Mouse (Mus musculus) liver, postnatal 0 days (tissue): ENCODE results near the gene 1700018F24Rik.

Experiments
- CTCF ChIP-seq: sonication (generic); IDR thresholded peaks from 2 replicates; pipeline ENCODE4 v1.5.1; 2016; ENCODE audit warnings: antibody characterized with exemption, low read depth
- EP300 ChIP-seq: IDR thresholded peaks from 2 replicates; pipeline ENCODE4 v1.6.1; 2016; ENCODE audit warnings: antibody characterized with exemption, low read depth, mild to moderate bottlenecking

DNA sequence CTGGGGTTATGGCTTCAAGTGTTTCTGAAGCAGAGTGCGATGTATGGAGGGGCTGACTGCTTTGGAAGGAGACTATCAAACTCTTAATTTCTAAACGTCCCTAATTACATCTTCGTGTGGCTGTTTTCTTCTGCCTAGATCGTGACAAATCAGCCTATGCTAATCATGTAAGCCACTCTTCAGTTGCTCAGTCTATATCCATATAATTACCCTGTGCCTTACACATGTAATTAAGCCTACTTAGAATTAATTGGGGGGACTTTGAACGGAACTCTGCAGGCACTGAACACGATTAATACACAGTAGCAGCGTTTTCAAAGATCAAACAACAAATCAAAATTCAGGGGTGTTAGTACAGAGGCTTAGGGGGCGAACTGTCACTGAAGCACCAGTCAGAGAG lies 15.1 kb downstream of the 1700018F24Rik start:
- TF ChIP-seq CTCF = no peak
- no peak for TF ChIP-seq EP300
